Mouse (Mus musculus) midbrain, embryonic 14.5 days (tissue): Measurements from ENCODE around the gene Msi1. TPM values are rescaled to one million over a fixed set of nuclear protein-coding genes. Genes with fewer than 3 reads are reported as not detected.
A peak's percentile ranks its signal among the peaks of the same experiment; 100 is the strongest.

Source experiments
- ATAC-seq: fragments of 200-750 bp; cut with Nextera tagmentation; 2 replicates; pipeline ENCODE4 v1.8.0; 2017; ENCODE audit warnings: moderate number of reproducible peaks, moderate library complexity; ENCODE audit not compliant: low FRiP score, low TSS enrichment
- DNase-seq: peaks from one replicate; pipeline ENCODE4 v3.0.0-alpha.2; 2015
- H3K27ac ChIP-seq: fragments of 300-500 bp; sonication (generic); replicated peaks from 2 replicates; pipeline ENCODE4 v1.5.1; 2014; ENCODE audit warnings: mild to moderate bottlenecking, low read depth, low read length, moderate library complexity
- H3K27me3 ChIP-seq: fragments of 300-500 bp; sonication (generic); 2 replicates; pipeline ENCODE4 v1.6.1; 2014; ENCODE audit warnings: low read length, control low read depth, mixed read lengths; ENCODE audit not compliant: control insufficient read depth, insufficient read depth
- H3K36me3 ChIP-seq: fragments of 300-500 bp; sonication (generic); 2 replicates; pipeline ENCODE4 v1.6.1; 2014; ENCODE audit warnings: low read length, control low read depth; ENCODE audit not compliant: control insufficient read depth, insufficient read depth
- H3K4me1 ChIP-seq: fragments of 300-500 bp; sonication (generic); 2 replicates; pipeline ENCODE4 v1.6.1; 2014; ENCODE audit warnings: mild to moderate bottlenecking, antibody characterized with exemption, low read length, control low read depth; ENCODE audit not compliant: control insufficient read depth, insufficient read depth
- H3K4me2 ChIP-seq: fragments of 300-500 bp; sonication (generic); 2 replicates; pipeline ENCODE4 v1.6.1; 2014; ENCODE audit warnings: mild to moderate bottlenecking, low read length, moderate library complexity
- H3K4me3 ChIP-seq: fragments of 300-500 bp; sonication (generic); replicated peaks from 2 replicates; pipeline ENCODE4 v1.5.1; 2014; ENCODE audit warnings: low read depth, low read length
- H3K9ac ChIP-seq: fragments of 300-500 bp; sonication (generic); replicated peaks from 2 replicates; pipeline ENCODE4 v1.6.1; 2014; ENCODE audit warnings: mild to moderate bottlenecking, low read length, moderate library complexity
- H3K9me3 ChIP-seq: fragments of 300-500 bp; sonication (generic); 2 replicates; pipeline ENCODE4 v1.6.1; 2016; ENCODE audit warnings: low read length, control low read depth, mixed read lengths; ENCODE audit not compliant: control insufficient read depth
- WGBS: fragments of 180-500 bp; shearing (Covaris S2); extraction: QIAGEN DNeasy Blood & Tissue Kit; methylation state at CpG from one replicate; pipeline ENCODE4 v1.1.7; 2014; 5-methylcytosine and 5-hydroxymethylcytosine counted together
- polyA plus RNA-seq: library from polyadenylated mRNA; unstranded; fragments of >200 nt; fragmentation: Nextera tagmentation; extraction: Ambion mirVana; gene quantifications from 2 replicates; pipeline ENCODE4 v1.2.1, GENCODE M21; 2014

The Msi1 gene
- polyA plus RNA-seq, 1 experiment from 2014 or later, result 101 TPM

DNA sequence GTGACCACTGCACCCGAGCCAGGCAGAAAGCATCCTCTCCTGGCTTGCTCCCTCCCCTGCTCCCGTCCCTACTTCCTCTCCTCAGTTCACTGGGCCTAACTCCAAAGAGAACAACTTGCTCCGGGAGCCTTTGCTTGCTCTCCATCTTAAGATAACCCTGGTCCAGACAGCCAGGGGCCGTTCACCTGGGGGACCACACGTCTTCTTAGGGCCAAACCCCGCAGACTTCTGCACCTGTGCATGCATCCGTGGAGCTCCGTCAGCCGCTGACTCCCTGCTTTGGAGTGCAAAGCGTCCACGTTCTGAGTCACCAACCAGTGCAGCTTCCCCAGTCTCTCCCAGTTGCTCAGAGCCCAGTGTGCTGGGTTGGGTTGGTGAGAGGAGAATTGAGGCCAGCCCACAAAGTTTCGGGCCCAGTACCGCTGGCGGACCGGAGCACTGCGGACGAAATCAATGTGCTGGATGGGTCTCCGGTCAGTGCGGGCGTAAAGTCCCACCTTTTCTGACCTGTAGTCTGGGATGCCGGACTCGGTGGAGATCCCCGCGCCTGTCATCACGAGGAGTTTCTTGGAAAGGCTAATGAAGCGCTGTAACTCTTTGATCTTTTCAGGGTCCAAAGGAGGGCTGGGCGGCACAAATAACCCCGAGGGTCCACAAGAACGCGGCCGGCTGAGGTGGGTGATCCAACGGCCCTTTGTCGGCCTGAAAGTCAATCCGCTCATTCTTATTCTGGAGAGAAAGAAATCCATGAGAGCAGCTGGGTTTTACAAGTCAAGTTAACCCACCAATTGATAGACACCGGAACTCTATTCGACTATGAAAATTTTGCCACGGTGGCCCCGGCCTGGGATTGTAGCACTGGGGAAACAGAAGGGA lies 53.2 kb downstream of the Msi1 start:
- H3K9me3 ChIP-seq, result no peaks in the 10 kb centered on the region
- DNase-seq, result no peak
- peak overlapping the region; percentile 44 for H3K9ac ChIP-seq
- 20% methylated on average over 38 of the region's 38 CpGs for WGBS
- peak overlapping the region; percentile 20 for H3K4me3 ChIP-seq
- H3K36me3 ChIP-seq, result peaks cover 9% of the 10 kb centered on the region; the same call in 1 of the 2 replicates
- peak overlapping the region; percentile 48 for H3K4me2 ChIP-seq
- H3K27ac ChIP-seq, result no peak overlapping the region
- peaks cover 6% of the 10 kb centered on the region; the same call in 1 of the 2 replicates for H3K27me3 ChIP-seq
- no peak for ATAC-seq
- peaks cover 18% of the 10 kb centered on the region for H3K4me1 ChIP-seq

GRCm38 (mm10) chr5:115483385-115483784 lies 54.0 kb downstream of the Msi1 start:
- Histone ChIP-seq H3K9ac (no peak overlapping the region), H3K4me1 (peaks cover 18% of the 10 kb centered on the region), H3K4me3 (no peak overlapping the region), H3K27ac (no peak overlapping the region), H3K4me2 (peak overlapping the region; percentile 48; the same call in 1 of the 2 replicates), H3K36me3 (peaks cover 9% of the 10 kb centered on the region; the same call in 1 of the 2 replicates), H3K27me3 (peaks cover 6% of the 10 kb centered on the region; the same call in 1 of the 2 replicates), H3K9me3 (no peaks in the 10 kb centered on the region)
- ATAC-seq, result no peak
- DNase-seq, result no peak
- WGBS, result 27% methylated on average over 6 of the region's 6 CpGs

GRCm38 (mm10) chr5:115483947-115484920 lies 54.8 kb downstream of the Msi1 start, which contains the start of gene Sirt4:
Gene Sirt4, minus strand, starts transcription at chr5:115484725.
- Histone ChIP-seq H3K36me3 (peaks cover 9% of the 10 kb centered on the region; the same call in 1 of the 2 replicates), H3K27me3 (peaks cover 6% of the 10 kb centered on the region; the same call in 1 of the 2 replicates), H3K9me3 (no peaks in the 10 kb centered on the region), H3K4me3 (peak within 1 kb of the TSS; percentile 45), H3K27ac (peak within 1 kb of the TSS; percentile 79), H3K4me1 (peaks cover 21% of the 10 kb centered on the region), H3K4me2 (peak within 1 kb of the TSS; percentile 71), H3K9ac (peak within 1 kb of the TSS; percentile 60)
- WGBS, result 7% methylated on average over 30 of the region's 30 CpGs
- DNase-seq (peak; percentile 98), ATAC-seq (peak; percentile 84)

- 0 out of 2 replicates have a peak, but pooled peaks cover 5% of the 10 kb centered on the region for H3K36me3 ChIP-seq
- peaks cover 21% of the 10 kb centered on the region for H3K4me1 ChIP-seq
- no peaks in the 10 kb centered on the region for H3K9me3 ChIP-seq
- H3K4me2 ChIP-seq, result peak overlapping the region; percentile 71
- no peak overlapping the region for H3K27ac ChIP-seq
- ATAC-seq, result no peak
- DNase-seq, result no peak
- peak overlapping the region; percentile 60; the same call in 1 of the 2 replicates for H3K9ac ChIP-seq
- peaks cover 6% of the 10 kb centered on the region; the same call in 1 of the 2 replicates for H3K27me3 ChIP-seq
- peak overlapping the region; percentile 45; the same call in 1 of the 2 replicates for H3K4me3 ChIP-seq
- WGBS, result 79% methylated on average over 5 of the region's 5 CpGs
These were observed 55.6 kb downstream of the Msi1 start for GRCm38 (mm10) chr5:115484996-115485395.

GRCm38 (mm10) chr5:115485489-115486205 lies 56.2 kb downstream of the Msi1 start:
- no peak overlapping the region for H3K4me3 ChIP-seq
- H3K4me1 ChIP-seq, result peaks cover 21% of the 10 kb centered on the region
- no peak overlapping the region for H3K9ac ChIP-seq
- no peak for ATAC-seq
- peaks cover 6% of the 10 kb centered on the region; the same call in 1 of the 2 replicates for H3K27me3 ChIP-seq
- no peaks in the 10 kb centered on the region for H3K9me3 ChIP-seq
- no peak overlapping the region for H3K4me2 ChIP-seq
- DNase-seq, result no peak
- no peak overlapping the region for H3K27ac ChIP-seq
- WGBS, result 86% methylated on average over 18 of the region's 18 CpGs
- H3K36me3 ChIP-seq, result 0 out of 2 replicates have a peak, but pooled peaks cover 5% of the 10 kb centered on the region

DNA sequence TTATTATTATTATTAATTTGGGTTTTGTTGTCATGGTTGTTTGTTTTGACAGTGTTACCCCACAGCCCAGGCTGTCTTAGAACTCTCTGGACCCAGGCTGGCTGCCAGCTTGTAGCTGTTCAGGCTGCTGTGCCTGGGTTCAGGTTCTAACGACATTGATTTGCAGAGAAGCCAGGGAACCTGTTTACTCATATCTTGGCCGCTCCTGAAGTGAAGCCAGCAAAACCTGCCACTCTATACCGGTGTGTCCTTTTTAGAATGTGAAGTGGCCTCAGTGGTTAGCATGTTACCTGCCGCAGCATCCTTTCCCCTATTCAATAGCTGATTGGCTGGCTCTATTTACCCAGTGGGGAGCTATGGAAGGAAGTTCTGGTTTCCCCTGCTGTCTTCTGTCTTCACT lies 57.3 kb downstream of the Msi1 start:
- Histone ChIP-seq H3K27ac (no peak overlapping the region), H3K4me3 (no peak overlapping the region), H3K27me3 (no peaks in the 10 kb centered on the region; the same call in 1 of the 2 replicates), H3K9ac (no peak overlapping the region), H3K4me1 (peaks cover 23% of the 10 kb centered on the region), H3K4me2 (no peak overlapping the region), H3K36me3 (0 out of 2 replicates have a peak, but pooled peaks cover 5% of the 10 kb centered on the region), H3K9me3 (no peaks in the 10 kb centered on the region)
- WGBS, result 48% methylated on average over 4 of the region's 4 CpGs
- ATAC-seq (no peak), DNase-seq (no peak)

DNA sequence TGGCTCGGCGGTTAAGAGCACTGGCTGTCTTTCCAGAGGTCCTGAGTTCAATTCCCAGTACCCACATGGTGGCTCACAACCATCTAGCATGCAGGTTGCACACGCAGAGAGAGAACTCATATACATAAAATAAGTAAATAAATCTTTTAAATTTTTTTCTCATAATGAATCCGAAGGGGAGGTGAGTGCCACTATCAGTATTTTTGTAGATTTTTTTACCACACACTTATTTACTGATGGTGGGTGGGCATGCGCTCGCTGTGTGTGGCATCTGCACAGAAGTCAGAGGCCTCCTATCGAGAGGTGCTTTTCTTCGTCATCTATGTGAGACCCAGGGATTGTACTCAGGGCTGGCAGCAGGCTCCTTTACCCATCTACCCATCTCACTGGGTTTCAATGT lies 58.0 kb downstream of the Msi1 start:
- Histone ChIP-seq H3K9me3 (no peaks in the 10 kb centered on the region), H3K4me2 (no peak overlapping the region), H3K4me1 (peaks cover 26% of the 10 kb centered on the region), H3K9ac (no peak overlapping the region), H3K27ac (no peak overlapping the region), H3K36me3 (0 out of 2 replicates have a peak, but pooled peaks cover 3% of the 10 kb centered on the region), H3K4me3 (no peak overlapping the region), H3K27me3 (no peaks in the 10 kb centered on the region; the same call in 1 of the 2 replicates)
- 82% methylated on average over 8 of the region's 8 CpGs for WGBS
- no peak for DNase-seq
- ATAC-seq, result no peak
